Mouse (Mus musculus) urinary bladder, postnatal 10 days (tissue): ENCODE measurements around the gene Gm49321.

Experiments used
- DNase-seq: peaks from one replicate; pipeline ENCODE4 v3.0.0; 2022; ENCODE audit warnings: low spot score

The Gm49321 gene

DNA sequence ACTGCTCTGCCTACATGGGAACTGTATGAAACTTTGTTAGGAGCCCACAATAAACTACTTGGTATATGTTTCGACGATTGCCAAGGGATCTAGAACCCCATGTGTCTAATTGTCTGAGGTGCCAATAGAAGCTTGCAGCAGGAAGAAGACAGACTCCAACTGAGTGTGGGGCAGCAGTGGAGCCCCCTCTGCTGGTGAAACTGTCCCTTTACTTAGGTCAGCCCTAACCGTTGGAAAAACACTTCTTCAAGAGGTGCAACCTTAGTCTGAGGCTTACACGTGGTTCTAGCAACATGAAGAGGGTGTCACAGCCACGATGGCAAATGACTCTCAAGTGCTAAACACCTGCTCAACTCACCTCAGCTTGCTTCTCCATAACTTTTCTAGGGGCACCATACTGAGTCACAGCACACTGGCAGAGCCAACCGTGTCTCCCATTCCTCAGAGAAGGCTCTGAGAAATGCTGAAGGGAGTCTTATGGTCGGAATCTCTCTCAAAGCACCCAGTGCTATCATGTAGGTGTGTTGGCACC lies 77.4 kb downstream of the Gm49321 start:
- DNase-seq: no peak

DNA sequence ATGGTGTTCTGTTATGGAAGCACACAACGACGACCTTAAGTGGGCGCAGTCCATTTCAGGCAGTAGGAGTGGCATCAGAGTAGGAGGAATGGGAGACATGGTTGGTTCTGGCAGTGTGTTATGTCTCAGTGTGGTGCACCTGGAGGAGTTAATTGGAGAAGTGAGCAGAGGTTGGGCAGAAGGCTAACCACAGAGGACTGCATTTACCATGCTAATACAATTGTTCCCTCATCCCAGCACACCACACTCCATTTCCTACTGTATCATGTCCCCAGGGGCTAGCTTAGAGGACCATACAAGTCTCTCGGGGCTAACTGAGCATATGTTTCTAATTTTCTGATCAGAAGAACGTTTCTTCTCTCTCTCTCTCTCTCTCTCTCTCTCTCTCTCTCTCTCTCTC lies 78.0 kb downstream of the Gm49321 start:
- DNase-seq: no peak
